Mouse (Mus musculus) thymus, adult 2 months (tissue): ENCODE data around the gene Gm5134.

Source experiments
- CTCF ChIP-seq: fragments of 200-500 bp; IDR thresholded peaks from 2 replicates; pipeline ENCODE4 v1.5.1; 2012; ENCODE audit warnings: mild to moderate bottlenecking, control low read depth, low read length, moderate library complexity, borderline replicate concordance; ENCODE audit not compliant: control insufficient read depth, poor library complexity, insufficient read depth; ENCODE audit errors: extremely low read depth
- POLR2A ChIP-seq: fragments of 200-500 bp; IDR thresholded peaks from 2 replicates; pipeline ENCODE4 v1.6.1; 2012; ENCODE audit warnings: mild to moderate bottlenecking, low read length, control low read depth, moderate library complexity; ENCODE audit not compliant: control insufficient read depth, poor library complexity, insufficient read depth; ENCODE audit errors: extremely low read depth

- TF ChIP-seq POLR2A (no peak), CTCF (no peak)
Measured at GRCm38 (mm10) chr10:75951424-75952050, 2.8 kb upstream of the Gm5134 start.
